Mouse (Mus musculus) cortical plate, adult 2 months (tissue): Measurements from ENCODE around the gene Nfia.

Source experiments
- CTCF ChIP-seq: fragments of 200-500 bp; IDR thresholded peaks from 2 replicates; pipeline ENCODE4 v1.5.1; 2011; ENCODE audit warnings: mild to moderate bottlenecking, control low read depth, low read length; ENCODE audit not compliant: insufficient read depth; ENCODE audit errors: extremely low read depth
- POLR2A ChIP-seq: fragments of 200-500 bp; IDR thresholded peaks from 2 replicates; pipeline ENCODE4 v1.6.1; 2011; ENCODE audit warnings: mild to moderate bottlenecking, low read length, control low read depth; ENCODE audit not compliant: insufficient read depth; ENCODE audit errors: extremely low read depth

- TF ChIP-seq CTCF (no peak), POLR2A (no peak)
Measured at GRCm38 (mm10) chr4:97764616-97765015, 7.9 kb upstream of the Nfia start.
